Mouse (Mus musculus) heart, embryonic 13.5 days (tissue): Measurements from ENCODE around the gene Htr1d. TPM values are rescaled to one million over a fixed set of nuclear protein-coding genes. Genes with fewer than 3 reads are reported as not detected.

Experiments used
- ATAC-seq: fragments of 200-750 bp; cut with Nextera tagmentation; 2 replicates; pipeline ENCODE4 v1.8.0; 2017; ENCODE audit warnings: moderate TSS enrichment; ENCODE audit not compliant: insufficient number of reproducible peaks, low FRiP score, low TSS enrichment; ENCODE audit errors: extremely low read depth
- H3K27ac ChIP-seq: fragments of 300-500 bp; sonication (generic); replicated peaks from 2 replicates; pipeline ENCODE4 v1.5.1; 2015; ENCODE audit warnings: moderate library complexity, mild to moderate bottlenecking, inconsistent platforms
- H3K27me3 ChIP-seq: fragments of 300-500 bp; sonication (generic); replicated peaks from 2 replicates; pipeline ENCODE4 v1.6.1; 2015; ENCODE audit warnings: mild to moderate bottlenecking, inconsistent platforms
- H3K36me3 ChIP-seq: fragments of 300-500 bp; sonication (generic); 2 replicates; pipeline ENCODE4 v1.6.1; 2015; ENCODE audit warnings: mild to moderate bottlenecking, inconsistent platforms
- H3K4me1 ChIP-seq: fragments of 300-500 bp; sonication (generic); 2 replicates; pipeline ENCODE4 v1.6.1; 2015; ENCODE audit warnings: inconsistent platforms
- H3K4me2 ChIP-seq: fragments of 300-500 bp; sonication (generic); 2 replicates; pipeline ENCODE4 v1.6.1; 2015; ENCODE audit warnings: inconsistent platforms, mild to moderate bottlenecking, moderate library complexity
- H3K4me3 ChIP-seq: fragments of 300-500 bp; sonication (generic); 2 replicates; pipeline ENCODE4 v1.5.1; 2015; ENCODE audit warnings: moderate library complexity, mild to moderate bottlenecking, inconsistent platforms
- H3K9ac ChIP-seq: fragments of 300-500 bp; sonication (generic); 2 replicates; pipeline ENCODE4 v1.6.1; 2015; ENCODE audit warnings: inconsistent platforms, mild to moderate bottlenecking, moderate library complexity
- H3K9me3 ChIP-seq: fragments of 300-500 bp; sonication (generic); 2 replicates; pipeline ENCODE4 v1.6.1; 2016; ENCODE audit warnings: inconsistent platforms
- WGBS: fragments of 180-500 bp; shearing (Covaris S2); methylation state at CpG from one replicate; pipeline ENCODE4 v1.1.7; 2015; ENCODE audit warnings: mixed read lengths; 5-methylcytosine and 5-hydroxymethylcytosine counted together
- polyA plus RNA-seq: library from polyadenylated mRNA; unstranded; fragments of >200 nt; fragmentation: Nextera tagmentation; extraction: Ambion mirVana; gene quantifications from 2 replicates; pipeline ENCODE4 v1.2.1, GENCODE M21; 2015

Htr1d gene
- polyA plus RNA-seq: 0.16 TPM in 1 of 2 replicates, not detected in the other

DNA sequence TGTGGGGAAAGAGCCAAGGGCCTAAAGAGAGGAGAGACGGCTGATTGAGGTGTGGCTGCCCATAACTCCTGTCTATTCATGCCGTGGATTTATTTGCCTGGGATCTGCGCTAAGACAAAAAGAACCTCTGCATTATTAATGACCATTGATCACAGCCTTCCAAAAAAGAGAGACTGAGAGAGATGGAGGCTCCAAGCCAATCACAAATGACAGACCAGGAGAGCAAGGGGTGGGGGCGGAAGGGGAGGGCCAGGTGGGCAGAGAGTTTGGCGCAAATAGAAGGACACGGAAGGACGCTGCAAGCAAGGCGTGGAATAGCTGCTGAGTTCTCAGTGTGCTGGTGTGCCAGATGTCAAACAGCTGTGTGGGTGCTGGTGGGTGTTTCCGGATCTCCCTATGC, at the start of gene Htr1d:
Gene Htr1d, plus strand, starts transcription at position 301 of the 400 bp plus-strand sequence.
- Histone ChIP-seq H3K36me3 (no peaks in the 10 kb centered on the region), H3K9me3 (no peaks in the 10 kb centered on the region), H3K27ac (no peak within 1 kb of the TSS), H3K9ac (peak within 1 kb of the TSS; percentile 77), H3K4me3 (peak within 1 kb of the TSS; percentile 59), H3K4me2 (peak within 1 kb of the TSS; percentile 95), H3K27me3 (peaks cover 87% of the 10 kb centered on the region), H3K4me1 (peaks cover 17% of the 10 kb centered on the region)
- ATAC-seq: no peak
- WGBS: 68% methylated on average over 9 of the region's 9 CpGs

DNA sequence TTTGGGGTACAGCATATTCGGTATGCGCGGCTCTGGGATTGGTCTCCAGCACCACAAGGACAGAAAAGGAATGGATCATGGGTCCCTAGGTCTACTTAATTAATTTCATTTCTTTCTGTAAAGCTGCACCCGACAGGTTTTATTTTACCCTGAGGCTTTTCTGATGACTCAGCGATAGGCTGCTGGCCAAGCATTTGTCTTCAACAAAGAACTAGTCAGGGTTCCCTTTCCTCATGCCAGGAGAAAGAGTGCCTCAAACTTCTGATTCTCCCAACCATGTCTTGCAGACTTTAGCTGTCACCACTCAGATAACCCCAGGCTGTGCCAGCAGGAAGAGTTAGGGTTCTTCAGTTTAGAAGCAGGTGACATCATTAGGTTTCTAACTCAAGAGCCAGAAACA, 46.3 kb upstream of the Htr1d start:
- no peak overlapping the region for H3K27ac ChIP-seq
- no peak overlapping the region for H3K4me3 ChIP-seq
- WGBS: 81% methylated on average over 5 of the region's 5 CpGs
- H3K4me2 ChIP-seq: no peak overlapping the region
- H3K9ac ChIP-seq: no peak overlapping the region
- 0 out of 2 replicates have a peak, but pooled peaks cover 3% of the 10 kb centered on the region for H3K27me3 ChIP-seq
- no peak for ATAC-seq
- no peaks in the 10 kb centered on the region for H3K36me3 ChIP-seq
- H3K9me3 ChIP-seq: no peaks in the 10 kb centered on the region
- H3K4me1 ChIP-seq: peaks cover 8% of the 10 kb centered on the region

DNA sequence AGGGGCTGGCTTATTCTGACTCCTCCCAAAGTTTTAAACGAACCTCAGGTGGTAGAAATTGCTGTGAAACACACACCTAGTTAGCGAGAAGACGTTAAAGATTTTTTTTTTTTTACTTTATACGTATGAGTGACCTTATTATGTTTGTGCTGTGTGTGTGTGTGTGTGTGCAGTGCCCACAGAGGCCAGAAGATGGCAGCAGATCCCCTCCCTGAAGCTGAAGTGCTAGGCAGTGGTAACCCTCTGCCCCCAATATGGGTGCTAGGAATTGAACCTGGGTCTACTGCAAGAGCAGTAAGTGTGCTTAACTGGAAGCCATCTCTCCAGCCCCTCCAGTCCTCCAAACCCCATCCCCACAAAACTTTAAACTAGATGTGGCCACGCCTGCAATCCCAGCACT, 40.3 kb upstream of the Htr1d start:
- Histone ChIP-seq H3K27me3 (peaks cover 3% of the 10 kb centered on the region; the same call in 1 of the 2 replicates), H3K9ac (no peak overlapping the region), H3K4me1 (no peaks in the 10 kb centered on the region), H3K4me2 (no peak overlapping the region), H3K36me3 (no peaks in the 10 kb centered on the region), H3K4me3 (no peak overlapping the region), H3K9me3 (no peaks in the 10 kb centered on the region), H3K27ac (no peak overlapping the region)
- ATAC-seq: no peak
- 73% methylated on average over 5 of the region's 5 CpGs for WGBS

DNA sequence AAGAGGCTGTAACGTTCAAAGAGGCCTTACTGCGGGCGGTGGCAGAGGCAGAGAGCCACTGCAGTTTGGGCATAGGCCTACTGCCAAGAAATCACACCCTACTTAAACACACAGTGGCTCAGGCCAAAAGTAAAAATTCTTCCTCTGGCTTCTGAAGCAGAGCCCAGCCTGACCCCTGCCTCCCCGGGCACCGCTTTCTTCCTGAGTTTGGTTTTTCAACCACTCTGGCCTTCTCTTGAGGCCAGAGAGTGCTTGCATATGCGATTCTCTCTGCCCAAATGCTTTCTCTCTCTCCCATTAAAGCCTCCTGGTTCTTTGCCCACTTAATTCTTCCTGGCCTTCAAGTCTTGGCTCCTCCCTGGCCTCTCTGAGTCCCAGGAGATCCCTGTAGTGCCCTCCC, 39.5 kb upstream of the Htr1d start:
- WGBS: 84% methylated on average over 6 of the region's 6 CpGs
- Histone ChIP-seq H3K4me3 (no peak overlapping the region), H3K27ac (no peak overlapping the region), H3K36me3 (no peaks in the 10 kb centered on the region), H3K4me2 (no peak overlapping the region), H3K27me3 (peaks cover 9% of the 10 kb centered on the region), H3K9me3 (no peaks in the 10 kb centered on the region), H3K9ac (no peak overlapping the region), H3K4me1 (no peaks in the 10 kb centered on the region)
- ATAC-seq: no peak

DNA sequence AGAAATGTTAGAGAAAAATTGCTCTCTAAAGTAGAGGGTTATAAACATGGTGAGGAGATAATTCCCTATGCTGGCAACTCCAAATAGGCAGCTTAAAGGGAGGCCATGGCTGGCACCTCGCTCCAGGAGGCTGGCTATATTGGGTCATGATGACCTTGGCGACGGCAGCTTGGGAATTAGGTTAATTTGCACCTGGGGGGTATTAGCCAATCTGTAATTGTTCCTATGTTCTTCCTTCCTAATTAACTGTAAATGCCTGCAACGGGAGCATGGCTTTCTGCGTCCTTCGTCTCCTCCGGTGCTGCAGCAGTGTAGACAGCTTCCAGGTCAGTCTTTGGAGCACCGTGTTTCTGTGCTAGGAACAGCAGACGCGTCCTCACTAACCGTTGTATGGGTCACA, 36.1 kb upstream of the Htr1d start:
- Histone ChIP-seq H3K36me3 (no peaks in the 10 kb centered on the region), H3K4me2 (peak overlapping the region; percentile 4; the same call in 1 of the 2 replicates), H3K9ac (no peak overlapping the region), H3K9me3 (no peaks in the 10 kb centered on the region), H3K27me3 (peaks cover 17% of the 10 kb centered on the region), H3K4me1 (no peaks in the 10 kb centered on the region), H3K27ac (no peak overlapping the region), H3K4me3 (no peak overlapping the region)
- no peak for ATAC-seq
- 43% methylated on average over 11 of the region's 11 CpGs for WGBS

DNA sequence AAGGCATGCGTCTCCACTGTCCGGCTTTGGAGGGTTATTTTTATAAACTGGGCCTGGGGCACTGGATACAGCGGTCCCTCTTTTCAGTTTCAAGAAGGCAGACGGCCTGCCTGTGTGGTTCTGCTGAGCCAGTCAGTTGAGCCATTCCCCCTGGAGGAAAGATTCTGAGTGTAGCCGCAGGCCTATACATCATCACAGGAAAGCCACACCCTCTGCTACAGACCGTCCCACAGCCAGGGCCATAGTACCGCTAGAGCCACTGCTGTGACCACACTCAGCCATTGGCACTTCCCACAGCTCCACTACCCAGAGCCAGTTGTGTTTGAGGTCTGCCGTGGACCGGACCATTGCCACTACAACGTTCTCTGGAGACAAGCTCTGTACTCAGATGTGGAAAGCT, 21.5 kb upstream of the Htr1d start:
- no peaks in the 10 kb centered on the region for H3K4me1 ChIP-seq
- no peak for ATAC-seq
- no peaks in the 10 kb centered on the region for H3K9me3 ChIP-seq
- H3K36me3 ChIP-seq: no peaks in the 10 kb centered on the region
- H3K27me3 ChIP-seq: no peaks in the 10 kb centered on the region
- H3K9ac ChIP-seq: no peak overlapping the region
- no peak overlapping the region for H3K27ac ChIP-seq
- no peak overlapping the region for H3K4me2 ChIP-seq
- H3K4me3 ChIP-seq: no peak overlapping the region
- 73% methylated on average over 10 of the region's 10 CpGs for WGBS

DNA sequence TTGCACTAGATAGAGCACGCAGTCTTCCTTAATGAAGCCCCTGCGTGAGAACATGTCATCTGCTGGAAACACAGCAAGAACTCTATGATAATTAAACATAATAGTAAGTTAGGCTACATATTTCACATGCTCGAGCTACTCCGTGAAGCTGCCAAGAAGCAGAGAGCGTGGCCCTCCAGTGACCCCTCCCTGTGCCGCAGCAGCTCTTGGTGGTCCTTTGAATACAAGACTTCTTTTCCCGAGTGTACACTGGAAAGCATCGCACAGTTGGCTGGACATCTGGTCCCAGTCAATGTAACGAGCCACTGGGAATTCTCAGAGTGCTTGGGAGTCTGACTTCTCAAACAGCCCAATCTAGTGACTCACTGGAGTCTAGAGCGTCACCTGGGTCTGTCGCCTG, 15.5 kb upstream of the Htr1d start:
- H3K4me1 ChIP-seq: 0 out of 2 replicates have a peak, but pooled peaks cover 8% of the 10 kb centered on the region
- H3K4me3 ChIP-seq: no peak overlapping the region
- WGBS: 67% methylated on average over 11 of the region's 11 CpGs
- H3K27me3 ChIP-seq: no peaks in the 10 kb centered on the region
- ATAC-seq: no peak
- no peaks in the 10 kb centered on the region for H3K9me3 ChIP-seq
- H3K9ac ChIP-seq: no peak overlapping the region
- H3K27ac ChIP-seq: no peak overlapping the region
- H3K36me3 ChIP-seq: no peaks in the 10 kb centered on the region
- H3K4me2 ChIP-seq: no peak overlapping the region

DNA sequence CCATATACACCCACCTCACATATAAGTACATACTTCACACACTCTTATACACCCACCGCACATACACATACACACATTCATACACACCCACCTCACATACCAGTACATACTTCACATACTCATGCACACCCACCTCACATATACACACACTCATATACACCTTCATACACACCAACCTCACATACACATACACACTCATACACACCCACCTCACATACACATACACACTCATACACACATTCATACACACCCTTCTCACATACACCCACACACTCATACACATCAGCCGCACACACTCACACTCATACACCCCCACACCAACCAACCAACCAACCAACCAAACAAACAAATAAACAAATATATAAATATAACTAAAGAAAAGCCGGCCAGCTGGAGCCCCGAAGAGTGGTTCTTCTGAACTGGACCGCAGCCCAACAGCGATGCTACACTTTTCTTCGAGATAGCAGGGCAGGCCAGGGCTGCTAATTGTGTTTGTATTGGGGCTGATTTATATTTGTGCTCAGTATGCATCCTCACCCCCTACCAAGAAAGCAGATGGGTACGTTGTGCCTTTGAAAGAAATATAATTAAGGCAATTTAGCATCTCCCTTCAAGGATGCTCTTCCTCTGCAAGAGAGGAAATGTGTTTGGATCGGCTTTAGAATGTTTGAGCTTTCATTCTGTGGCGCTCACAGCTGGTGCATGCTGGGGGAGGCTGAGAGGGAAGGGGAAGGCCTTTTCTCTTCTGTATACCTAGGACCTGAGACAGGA, 11.1 kb upstream of the Htr1d start:
- 75% methylated on average over 10 of the region's 10 CpGs for WGBS
- Histone ChIP-seq H3K4me1 (0 out of 2 replicates have a peak, but pooled peaks cover 8% of the 10 kb centered on the region), H3K27ac (no peak overlapping the region), H3K4me2 (no peak overlapping the region), H3K36me3 (no peaks in the 10 kb centered on the region), H3K9me3 (no peaks in the 10 kb centered on the region), H3K27me3 (no peaks in the 10 kb centered on the region), H3K4me3 (no peak overlapping the region), H3K9ac (no peak overlapping the region)
- no peak for ATAC-seq

DNA sequence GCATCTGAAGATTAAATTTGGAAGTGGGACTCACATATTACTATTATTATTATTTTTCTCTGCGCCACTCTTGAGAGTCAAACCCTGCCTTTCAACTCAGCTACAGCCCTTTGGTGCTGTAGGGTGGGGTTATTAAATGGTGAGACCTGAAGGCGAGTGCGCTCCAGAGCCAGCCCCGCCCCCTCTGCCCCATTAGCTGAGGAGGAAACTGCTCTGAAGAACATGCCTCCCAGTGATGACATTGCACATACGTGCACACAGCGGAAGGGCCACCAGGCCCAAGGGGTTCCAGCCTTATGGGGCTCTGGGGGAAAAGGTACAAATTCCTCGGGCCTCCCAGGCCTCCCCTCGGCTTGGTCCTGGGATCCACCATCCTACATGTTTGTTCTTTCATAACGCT, 7.8 kb upstream of the Htr1d start:
- H3K36me3 ChIP-seq: no peaks in the 10 kb centered on the region
- H3K4me1 ChIP-seq: 0 out of 2 replicates have a peak, but pooled peaks cover 3% of the 10 kb centered on the region
- WGBS: 81% methylated on average over 9 of the region's 9 CpGs
- no peak overlapping the region for H3K4me2 ChIP-seq
- H3K4me3 ChIP-seq: no peak overlapping the region
- no peaks in the 10 kb centered on the region for H3K9me3 ChIP-seq
- H3K27me3 ChIP-seq: peaks cover 30% of the 10 kb centered on the region
- no peak for ATAC-seq
- H3K9ac ChIP-seq: no peak overlapping the region
- H3K27ac ChIP-seq: no peak overlapping the region

DNA sequence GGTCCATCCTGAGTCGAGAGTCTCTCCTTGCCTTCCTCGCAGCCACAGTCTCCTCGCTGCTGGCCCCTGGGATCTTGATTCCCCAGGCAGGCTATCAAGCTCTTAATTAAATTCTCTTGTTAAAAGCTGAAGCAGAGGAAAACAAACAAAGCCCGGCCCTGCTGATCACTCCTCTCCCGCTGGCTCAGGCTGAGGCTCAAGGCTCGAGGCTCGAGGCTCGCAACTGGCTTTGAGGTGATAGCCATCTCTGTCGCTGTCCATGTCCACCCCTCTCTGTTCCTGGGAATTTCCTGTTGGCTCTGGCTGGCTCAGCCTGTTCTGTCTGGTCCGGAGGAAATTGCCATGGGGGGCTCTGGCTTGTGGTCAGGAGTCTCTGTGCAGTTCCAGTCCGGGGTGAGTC, 4.4 kb upstream of the Htr1d start:
- Histone ChIP-seq H3K9me3 (no peaks in the 10 kb centered on the region), H3K9ac (no peak overlapping the region), H3K36me3 (no peaks in the 10 kb centered on the region), H3K4me1 (peaks cover 5% of the 10 kb centered on the region), H3K4me3 (no peak overlapping the region), H3K4me2 (no peak overlapping the region), H3K27ac (no peak overlapping the region), H3K27me3 (peaks cover 64% of the 10 kb centered on the region)
- 12% methylated on average over 11 of the region's 11 CpGs for WGBS
- no peak for ATAC-seq

DNA sequence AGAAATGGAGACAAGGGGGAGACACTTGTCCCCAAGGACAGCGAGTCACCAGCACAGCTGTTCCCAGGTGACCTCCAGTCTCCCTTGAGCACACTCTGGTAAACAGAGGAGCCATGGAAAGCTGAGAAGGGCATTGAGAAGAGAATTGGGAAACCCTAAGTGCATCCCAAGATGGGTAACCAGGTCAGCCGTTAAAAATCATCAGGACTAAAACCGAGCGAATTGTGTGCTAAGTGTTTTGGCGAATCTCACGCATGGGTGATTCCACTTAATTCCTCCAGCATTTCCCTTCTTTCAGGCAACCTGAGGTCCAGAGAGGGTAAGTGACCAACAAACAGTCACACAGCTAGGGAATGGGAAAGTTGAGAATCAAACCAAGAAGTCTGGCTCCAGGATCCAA, 3.9 kb upstream of the Htr1d start:
- H3K27ac ChIP-seq: no peak overlapping the region
- H3K36me3 ChIP-seq: no peaks in the 10 kb centered on the region
- H3K9me3 ChIP-seq: no peaks in the 10 kb centered on the region
- H3K4me2 ChIP-seq: no peak overlapping the region
- WGBS: 71% methylated on average over 6 of the region's 6 CpGs
- H3K27me3 ChIP-seq: peaks cover 68% of the 10 kb centered on the region
- H3K9ac ChIP-seq: no peak overlapping the region
- H3K4me1 ChIP-seq: peaks cover 10% of the 10 kb centered on the region
- no peak overlapping the region for H3K4me3 ChIP-seq
- ATAC-seq: no peak
